Mouse (Mus musculus) embryo, embryonic 11.5 days (tissue): Measurements from ENCODE around the gene Abcb10.

ENCODE experiments used
- DNase-seq: peaks from one replicate; pipeline ENCODE4 v3.0.0-alpha.2; 2012; ENCODE audit warnings: low read depth, low spot score

Gene Abcb10

GRCm38 (mm10) chr8:123907604-123908003, 75.3 kb downstream of the Abcb10 start:
- DNase-seq = no peak

GRCm38 (mm10) chr8:123902653-123903052, 80.3 kb downstream of the Abcb10 start:
- no peak for DNase-seq
